Mouse (Mus musculus) thymus, adult 2 months (tissue): ENCODE results near the gene Cfap70. TPM values are rescaled to one million over a fixed set of nuclear protein-coding genes. Genes with fewer than 3 reads are reported as not detected.

Experiments used
- DNase-seq: peaks from one replicate; pipeline ENCODE4 v3.0.0; 2021
- H3K27ac ChIP-seq: fragments of 200-500 bp; 2 replicates; pipeline ENCODE4 v1.5.1; 2012; ENCODE audit warnings: low read length, control low read depth; ENCODE audit not compliant: control insufficient read depth, insufficient read depth
- H3K27me3 ChIP-seq: fragments of 200-500 bp; 2 replicates; pipeline ENCODE4 v1.6.1; 2012; ENCODE audit warnings: mild to moderate bottlenecking, low read length, moderate library complexity, mixed read lengths; ENCODE audit not compliant: control insufficient read depth, insufficient read depth
- H3K36me3 ChIP-seq: fragments of 200-500 bp; 2 replicates; pipeline ENCODE4 v1.6.1; 2012; ENCODE audit warnings: mild to moderate bottlenecking, low read length, moderate library complexity; ENCODE audit not compliant: control insufficient read depth, insufficient read depth
- H3K4me1 ChIP-seq: fragments of 200-500 bp; replicated peaks from 2 replicates; pipeline ENCODE4 v1.6.1; 2012; ENCODE audit warnings: low read length; ENCODE audit not compliant: control insufficient read depth, insufficient read depth
- H3K4me3 ChIP-seq: fragments of 200-500 bp; 2 replicates; pipeline ENCODE4 v1.5.1; 2012; ENCODE audit warnings: mild to moderate bottlenecking, low read length, control low read depth, moderate library complexity; ENCODE audit not compliant: control insufficient read depth, insufficient read depth
- CTCF ChIP-seq: fragments of 200-500 bp; IDR thresholded peaks from 2 replicates; pipeline ENCODE4 v1.5.1; 2012; ENCODE audit warnings: mild to moderate bottlenecking, control low read depth, low read length, moderate library complexity, borderline replicate concordance; ENCODE audit not compliant: control insufficient read depth, poor library complexity, insufficient read depth; ENCODE audit errors: extremely low read depth
- POLR2A ChIP-seq: fragments of 200-500 bp; IDR thresholded peaks from 2 replicates; pipeline ENCODE4 v1.6.1; 2012; ENCODE audit warnings: mild to moderate bottlenecking, low read length, control low read depth, moderate library complexity; ENCODE audit not compliant: control insufficient read depth, poor library complexity, insufficient read depth; ENCODE audit errors: extremely low read depth
- WGBS: fragments of 180-500 bp; shearing (Covaris S2); methylation state at CpG from one replicate; pipeline ENCODE4 v1.1.7; 2018; 5-methylcytosine and 5-hydroxymethylcytosine counted together
- polyA plus RNA-seq: library from polyadenylated mRNA; depleted of rRNA; stranded (reverse); fragments of >200 nt; gene quantifications from 2 replicates; pipeline ENCODE4 v1.2.3, GENCODE M21; 2012

Cfap70 gene
- polyA plus RNA-seq, 1 experiment = not detected

GRCm38 (mm10) chr14:20452929-20453328 is 903 bp upstream of the Cfap70 start:
- TF ChIP-seq POLR2A = no peak
- no peak for TF ChIP-seq CTCF
- 95% methylated on average over 5 of the region's 5 CpGs for WGBS
- Histone ChIP-seq H3K27ac (no peak overlapping the region), H3K27me3 (no peaks in the 10 kb centered on the region), H3K36me3 (peaks cover 21% of the 10 kb centered on the region; the same call in 1 of the 2 replicates), H3K4me3 (no peak overlapping the region), H3K4me1 (peaks cover 6% of the 10 kb centered on the region)
- no peak for DNase-seq

GRCm38 (mm10) chr14:20451302-20451701 is 724 bp downstream of the Cfap70 start:
- WGBS = 12% methylated on average over 2 of the region's 2 CpGs
- H3K27ac ChIP-seq = no peak overlapping the region
- DNase-seq = no peak
- TF ChIP-seq POLR2A (no peak), CTCF (no peak)
- no peak overlapping the region for H3K4me3 ChIP-seq
- no peaks in the 10 kb centered on the region for H3K27me3 ChIP-seq
- H3K36me3 ChIP-seq = peaks cover 11% of the 10 kb centered on the region; the same call in 1 of the 2 replicates
- H3K4me1 ChIP-seq = peaks cover 6% of the 10 kb centered on the region

GRCm38 (mm10) chr14:20447209-20447608 is 4.8 kb downstream of the Cfap70 start:
- H3K4me3 ChIP-seq = no peak overlapping the region
- H3K27ac ChIP-seq = no peak overlapping the region
- H3K27me3 ChIP-seq = no peaks in the 10 kb centered on the region
- no peak for DNase-seq
- H3K36me3 ChIP-seq = no peaks in the 10 kb centered on the region
- peaks cover 6% of the 10 kb centered on the region for H3K4me1 ChIP-seq
- no peak for TF ChIP-seq CTCF
- TF ChIP-seq POLR2A = no peak
- WGBS = 83% methylated on average over 12 of the region's 12 CpGs

- Histone ChIP-seq H3K27ac (no peak overlapping the region), H3K36me3 (no peaks in the 10 kb centered on the region), H3K27me3 (no peaks in the 10 kb centered on the region), H3K4me3 (no peak overlapping the region), H3K4me1 (no peaks in the 10 kb centered on the region)
- TF ChIP-seq CTCF (no peak), POLR2A (no peak)
- WGBS = 93% methylated on average over 17 of the region's 17 CpGs
- no peak for DNase-seq
Observed at GRCm38 (mm10) chr14:20442252-20442651, 9.8 kb downstream of the Cfap70 start.

- Histone ChIP-seq H3K27me3 (no peaks in the 10 kb centered on the region), H3K4me1 (no peaks in the 10 kb centered on the region), H3K27ac (no peak overlapping the region), H3K36me3 (no peaks in the 10 kb centered on the region), H3K4me3 (no peak overlapping the region)
- DNase-seq = no peak
- TF ChIP-seq CTCF (no peak), POLR2A (no peak)
- 35% methylated on average over 6 of the region's 6 CpGs for whole genome bisulfite sequencing
Observed at GRCm38 (mm10) chr14:20436976-20437375, 15.1 kb downstream of the Cfap70 start.

- H3K27ac ChIP-seq = no peak overlapping the region
- H3K4me3 ChIP-seq = no peak overlapping the region
- H3K4me1 ChIP-seq = no peaks in the 10 kb centered on the region
- DNase-seq = no peak
- H3K36me3 ChIP-seq = no peaks in the 10 kb centered on the region
- TF ChIP-seq POLR2A = no peak
- no peak for TF ChIP-seq CTCF
- H3K27me3 ChIP-seq = no peaks in the 10 kb centered on the region
- 89% methylated on average over 4 of the region's 4 CpGs for WGBS
Observed at GRCm38 (mm10) chr14:20432420-20432819, 19.6 kb downstream of the Cfap70 start.

- no peak for DNase-seq
- Histone ChIP-seq H3K36me3 (no peaks in the 10 kb centered on the region), H3K27ac (no peak overlapping the region), H3K4me1 (no peaks in the 10 kb centered on the region), H3K27me3 (no peaks in the 10 kb centered on the region), H3K4me3 (no peak overlapping the region)
- TF ChIP-seq POLR2A (no peak), CTCF (no peak)
- WGBS = 89% methylated on average over 6 of the region's 6 CpGs
Observed at GRCm38 (mm10) chr14:20431726-20432125, 20.3 kb downstream of the Cfap70 start.
